Mouse (Mus musculus): ENCODE measurements around the gene Dnase1l3. TPM values are rescaled to one million over a fixed set of nuclear protein-coding genes. Genes with fewer than 3 reads are reported as not detected.
A peak's percentile ranks its signal among the peaks of the same experiment; 100 is the strongest.

Dnase1l3 gene
- polyA plus RNA-seq, 1 experiment from 2014 or later = 0.14 TPM

- H3K27me3 ChIP-seq (ENCODE audit: control insufficient read depth, insufficient read depth, low read length) = peaks cover 2% of the 10 kb centered on the region
- peak overlapping the region; percentile 58; the same call in 1 of the 2 replicates for H3K9ac ChIP-seq (ENCODE audit: low read depth, low read length)
- peak overlapping the region; percentile 81 for H3K4me2 ChIP-seq (replicated peaks; ENCODE audit: low read depth, low read length)
- peaks cover 8% of the 10 kb centered on the region; the same call in 1 of the 2 replicates for H3K4me1 ChIP-seq (ENCODE audit: control insufficient read depth, insufficient read depth, low read length)
- H3K9me3 ChIP-seq (ENCODE audit: control insufficient read depth, low read length) = no peaks in the 10 kb centered on the region
- no peak overlapping the region for H3K27ac ChIP-seq (ENCODE audit: low read depth, low read length)
- no peaks in the 10 kb centered on the region for H3K36me3 ChIP-seq (ENCODE audit: control insufficient read depth, insufficient read depth, low read length)
- ATAC-seq (ENCODE audit: low FRiP score, low TSS enrichment) = no peak
- WGBS = 50% methylated on average over 18 of the region's 18 CpGs
- peak overlapping the region; percentile 58 for H3K4me3 ChIP-seq (ENCODE audit: low read length)
Observed at GRCm38 (mm10) chr14:8003727-8004670, 9.6 kb upstream of the Dnase1l3 start.

- H3K4me3 ChIP-seq (ENCODE audit: low read length) = peak overlapping the region; percentile 58
- H3K36me3 ChIP-seq (ENCODE audit: control insufficient read depth, insufficient read depth, low read length) = no peaks in the 10 kb centered on the region
- peaks cover 2% of the 10 kb centered on the region for H3K27me3 ChIP-seq (ENCODE audit: control insufficient read depth, insufficient read depth, low read length)
- H3K9me3 ChIP-seq (ENCODE audit: control insufficient read depth, low read length) = no peaks in the 10 kb centered on the region
- under 1% methylated on average over 23 of the region's 23 CpGs for WGBS
- H3K27ac ChIP-seq (ENCODE audit: low read depth, low read length) = no peak overlapping the region
- peak overlapping the region; percentile 81 for H3K4me2 ChIP-seq (replicated peaks; ENCODE audit: low read depth, low read length)
- peaks cover 8% of the 10 kb centered on the region; the same call in 1 of the 2 replicates for H3K4me1 ChIP-seq (ENCODE audit: control insufficient read depth, insufficient read depth, low read length)
- H3K9ac ChIP-seq (ENCODE audit: low read depth, low read length) = peak overlapping the region; percentile 58
- ATAC-seq (ENCODE audit: low FRiP score, low TSS enrichment) = 0 out of 2 replicates have a peak, but pooled peaks have one; percentile 44
Observed at GRCm38 (mm10) chr14:8003093-8003670, 8.8 kb upstream of the Dnase1l3 start.

- H3K4me1 ChIP-seq (ENCODE audit: control insufficient read depth, insufficient read depth, low read length) = peaks cover 8% of the 10 kb centered on the region; the same call in 1 of the 2 replicates
- H3K4me2 ChIP-seq (replicated peaks; ENCODE audit: low read depth, low read length) = peak within 1 kb of the TSS; percentile 81
- no peaks in the 10 kb centered on the region for H3K9me3 ChIP-seq (ENCODE audit: control insufficient read depth, low read length)
- ATAC-seq (ENCODE audit: low FRiP score, low TSS enrichment) = peak; percentile 82
- WGBS = 1% methylated on average over 38 of the region's 38 CpGs
- peaks cover 2% of the 10 kb centered on the region for H3K27me3 ChIP-seq (ENCODE audit: control insufficient read depth, insufficient read depth, low read length)
- peak within 1 kb of the TSS; percentile 58 for H3K9ac ChIP-seq (ENCODE audit: low read depth, low read length)
- H3K4me3 ChIP-seq (ENCODE audit: low read length) = peak within 1 kb of the TSS; percentile 58
- H3K27ac ChIP-seq (ENCODE audit: low read depth, low read length) = no peak within 1 kb of the TSS
- H3K36me3 ChIP-seq (ENCODE audit: control insufficient read depth, insufficient read depth, low read length) = no peaks in the 10 kb centered on the region
Observed at GRCm38 (mm10) chr14:8002432-8003092, 8.2 kb upstream of the Dnase1l3 start, which contains the start of gene Abhd6. TSS of gene Abhd6 (plus strand) at chr14:8002902.

GRCm38 (mm10) chr14:8000831-8001685, 6.7 kb upstream of the Dnase1l3 start:
- Histone ChIP-seq H3K9me3 (ENCODE audit: control insufficient read depth, low read length) (no peaks in the 10 kb centered on the region), H3K27me3 (ENCODE audit: control insufficient read depth, insufficient read depth, low read length) (peaks cover 2% of the 10 kb centered on the region), H3K4me1 (ENCODE audit: control insufficient read depth, insufficient read depth, low read length) (peaks cover 8% of the 10 kb centered on the region; the same call in 1 of the 2 replicates), H3K4me2 (replicated peaks; ENCODE audit: low read depth, low read length) (0 out of 2 replicates have a peak overlapping the region, but pooled peaks have one; percentile 4), H3K36me3 (ENCODE audit: control insufficient read depth, insufficient read depth, low read length) (no peaks in the 10 kb centered on the region), H3K9ac (ENCODE audit: low read depth, low read length) (no peak overlapping the region), H3K4me3 (ENCODE audit: low read length) (no peak overlapping the region), H3K27ac (ENCODE audit: low read depth, low read length) (no peak overlapping the region)
- peak; percentile 39 for ATAC-seq (ENCODE audit: low FRiP score, low TSS enrichment)
- WGBS = 24% methylated on average over 17 of the region's 17 CpGs

GRCm38 (mm10) chr14:8000247-8000646, 5.9 kb upstream of the Dnase1l3 start:
- Histone ChIP-seq H3K36me3 (ENCODE audit: control insufficient read depth, insufficient read depth, low read length) (no peaks in the 10 kb centered on the region), H3K27me3 (ENCODE audit: control insufficient read depth, insufficient read depth, low read length) (peaks cover 2% of the 10 kb centered on the region), H3K9me3 (ENCODE audit: control insufficient read depth, low read length) (no peaks in the 10 kb centered on the region), H3K27ac (ENCODE audit: low read depth, low read length) (no peak overlapping the region), H3K9ac (ENCODE audit: low read depth, low read length) (no peak overlapping the region), H3K4me2 (replicated peaks; ENCODE audit: low read depth, low read length) (no peak overlapping the region), H3K4me1 (ENCODE audit: control insufficient read depth, insufficient read depth, low read length) (peaks cover 8% of the 10 kb centered on the region; the same call in 1 of the 2 replicates), H3K4me3 (ENCODE audit: low read length) (no peak overlapping the region)
- 87% methylated on average over 5 of the region's 5 CpGs for WGBS
- ATAC-seq (ENCODE audit: low FRiP score, low TSS enrichment) = no peak

GRCm38 (mm10) chr14:7999435-7999834, 5.1 kb upstream of the Dnase1l3 start:
- 74% methylated on average over 5 of the region's 5 CpGs for WGBS
- Histone ChIP-seq H3K9me3 (ENCODE audit: control insufficient read depth, low read length) (no peaks in the 10 kb centered on the region), H3K4me2 (replicated peaks; ENCODE audit: low read depth, low read length) (no peak overlapping the region), H3K4me3 (ENCODE audit: low read length) (no peak overlapping the region), H3K36me3 (ENCODE audit: control insufficient read depth, insufficient read depth, low read length) (no peaks in the 10 kb centered on the region), H3K9ac (ENCODE audit: low read depth, low read length) (no peak overlapping the region), H3K27ac (ENCODE audit: low read depth, low read length) (no peak overlapping the region), H3K4me1 (ENCODE audit: control insufficient read depth, insufficient read depth, low read length) (peaks cover 8% of the 10 kb centered on the region; the same call in 1 of the 2 replicates), H3K27me3 (ENCODE audit: control insufficient read depth, insufficient read depth, low read length) (peaks cover 2% of the 10 kb centered on the region)
- ATAC-seq (ENCODE audit: low FRiP score, low TSS enrichment) = no peak

- no peak overlapping the region for H3K27ac ChIP-seq (ENCODE audit: low read depth, low read length)
- no peak overlapping the region for H3K9ac ChIP-seq (ENCODE audit: low read depth, low read length)
- H3K36me3 ChIP-seq (ENCODE audit: control insufficient read depth, insufficient read depth, low read length) = no peaks in the 10 kb centered on the region
- peaks cover 8% of the 10 kb centered on the region; the same call in 1 of the 2 replicates for H3K4me1 ChIP-seq (ENCODE audit: control insufficient read depth, insufficient read depth, low read length)
- H3K4me3 ChIP-seq (ENCODE audit: low read length) = no peak overlapping the region
- WGBS = 80% methylated on average over 3 of the region's 3 CpGs
- H3K9me3 ChIP-seq (ENCODE audit: control insufficient read depth, low read length) = no peaks in the 10 kb centered on the region
- H3K4me2 ChIP-seq (replicated peaks; ENCODE audit: low read depth, low read length) = no peak overlapping the region
- H3K27me3 ChIP-seq (ENCODE audit: control insufficient read depth, insufficient read depth, low read length) = peaks cover 2% of the 10 kb centered on the region
- no peak for ATAC-seq (ENCODE audit: low FRiP score, low TSS enrichment)
Observed at GRCm38 (mm10) chr14:7999030-7999429, 4.7 kb upstream of the Dnase1l3 start.

- no peak overlapping the region for H3K9ac ChIP-seq (ENCODE audit: low read depth, low read length)
Observed at GRCm38 (mm10) chr14:7997255-7997696, 2.9 kb upstream of the Dnase1l3 start.

More at GRCm38 (mm10) chr14:7997255-7997696, 2.9 kb upstream of the Dnase1l3 start:
- no peaks in the 10 kb centered on the region for H3K9me3 ChIP-seq (ENCODE audit: control insufficient read depth, low read length)
- H3K4me1 ChIP-seq (ENCODE audit: control insufficient read depth, insufficient read depth, low read length) = no peaks in the 10 kb centered on the region
- WGBS = 3% methylated on average over 15 of the region's 15 CpGs
- H3K4me2 ChIP-seq (replicated peaks; ENCODE audit: low read depth, low read length) = peak overlapping the region; percentile 35
- peak; percentile 22; the same call in 1 of the 2 replicates for ATAC-seq (ENCODE audit: low FRiP score, low TSS enrichment)
- H3K4me3 ChIP-seq (ENCODE audit: low read length) = no peak overlapping the region; the same call in 1 of the 2 replicates
- H3K27ac ChIP-seq (ENCODE audit: low read depth, low read length) = no peak overlapping the region
- H3K36me3 ChIP-seq (ENCODE audit: control insufficient read depth, insufficient read depth, low read length) = no peaks in the 10 kb centered on the region
- peaks cover 2% of the 10 kb centered on the region for H3K27me3 ChIP-seq (ENCODE audit: control insufficient read depth, insufficient read depth, low read length)

All from kidney, embryonic 14.5 days (tissue).